ENCODE assay signal across 9 mouse cellular contexts in the genomic region with DNA sequence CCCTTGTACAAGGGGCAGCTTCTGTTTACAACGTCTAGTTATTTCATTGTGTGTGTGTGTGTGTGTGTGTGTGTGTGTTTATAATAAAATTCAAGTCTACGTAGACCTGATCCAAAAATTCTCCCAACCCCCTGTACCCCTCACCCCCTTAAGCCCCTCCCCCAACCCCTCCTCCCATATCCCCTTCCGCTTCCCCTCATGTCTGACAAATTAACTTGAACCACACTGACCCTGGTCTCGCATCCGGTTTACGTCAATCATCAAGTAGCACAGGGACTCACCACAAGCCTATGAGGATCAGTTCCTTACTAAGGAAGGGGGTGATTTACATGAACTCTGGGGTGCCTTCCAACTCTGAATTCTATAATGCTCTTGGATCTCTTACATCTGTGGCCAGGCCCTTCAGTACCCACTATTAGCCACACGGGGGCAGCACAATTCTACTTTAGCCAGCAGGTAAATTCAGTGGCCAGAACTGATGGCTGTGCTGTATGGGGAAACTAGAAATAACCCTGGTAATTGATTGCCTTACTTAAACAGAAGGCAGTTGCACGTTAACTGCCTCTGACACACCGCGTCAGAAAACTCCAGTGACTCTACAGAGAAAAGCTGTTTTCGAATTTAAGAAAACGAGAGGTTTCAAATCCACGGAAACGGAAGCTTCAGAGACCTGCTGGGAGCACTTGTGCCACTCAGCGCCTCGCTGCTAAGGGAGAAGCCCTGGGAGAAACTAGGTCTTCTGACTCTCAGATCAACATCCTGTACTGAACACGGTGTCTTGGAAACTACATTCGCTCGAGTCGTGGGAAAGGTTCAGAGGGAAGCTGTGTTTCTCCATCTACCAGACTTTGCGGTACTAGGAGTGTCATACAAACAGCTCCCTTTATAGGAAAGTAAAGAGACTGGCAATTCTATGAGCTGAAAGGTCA.
DNase-seq lines count a peak whose midpoint lies in the region; ATAC-seq lines count a peak whose summit lies in the region.
"Had no signal": no experiment of that assay in that cellular context is flagged by ENCODE, and none has a peak within 500 bp of the region (broad histone marks: within the 10 kb centered on the region; RNA-seq: fewer than 3 reads in every experiment).

No protein-coding gene starts in this region.

- H3K4me1 ChIP-seq in forebrain, embryonic 14.5 days (ENCODE audit: control insufficient read depth, insufficient read depth, low read length) = no peaks in the 10 kb centered on the region
- H3K4me1 ChIP-seq in liver, embryonic 16.5 days (ENCODE audit: control insufficient read depth, low read depth, low read length) = no peaks in the 10 kb centered on the region
- peaks cover 6% of the 10 kb centered on the region for H3K4me1 ChIP-seq in neural tube, embryonic 13.5 days (replicated peaks)

- H3K27ac ChIP-seq in forebrain, embryonic 14.5 days (ENCODE audit: low read depth, low read length) = no peak overlapping the region
- H3K27ac ChIP-seq in liver, embryonic 16.5 days (ENCODE audit: low read length) = no peak overlapping the region
- H3K27ac ChIP-seq in neural tube, embryonic 13.5 days (replicated peaks) = no peak overlapping the region
- H3K27ac ChIP-seq: macrophage had no signal

- no peaks in the 10 kb centered on the region for H3K27me3 ChIP-seq in forebrain, embryonic 14.5 days (replicated peaks; ENCODE audit: control insufficient read depth, insufficient read depth, low read length)
- no peaks in the 10 kb centered on the region for H3K27me3 ChIP-seq in liver, embryonic 16.5 days (ENCODE audit: control insufficient read depth, insufficient read depth, low read depth, low read length)
- H3K27me3 ChIP-seq in neural tube, embryonic 13.5 days = no peaks in the 10 kb centered on the region; the same call in 1 of the 2 replicates

- H3K4me2 ChIP-seq in forebrain, embryonic 14.5 days (ENCODE audit: low read length) = peak overlapping the region; percentile 35
- H3K4me2 ChIP-seq in liver, embryonic 16.5 days (ENCODE audit: low read depth, low read length) = peak overlapping the region; percentile 15; the same call in 1 of the 2 replicates
- H3K4me2 ChIP-seq in neural tube, embryonic 13.5 days = peak overlapping the region; percentile 56

- no peak overlapping the region for H3K9ac ChIP-seq in forebrain, embryonic 14.5 days (ENCODE audit: low read length)
- no peak overlapping the region for H3K9ac ChIP-seq in liver, embryonic 16.5 days (ENCODE audit: low read depth, low read length)
- H3K9ac ChIP-seq in neural tube, embryonic 13.5 days = peak overlapping the region; percentile 49

- no peaks in the 10 kb centered on the region for H3K9me3 ChIP-seq in forebrain, embryonic 14.5 days (replicated peaks; ENCODE audit: control insufficient read depth, low read length)
- H3K9me3 ChIP-seq in liver, embryonic 16.5 days (replicated peaks; ENCODE audit: control insufficient read depth, low read length) = no peaks in the 10 kb centered on the region
- no peaks in the 10 kb centered on the region for H3K9me3 ChIP-seq in neural tube, embryonic 13.5 days

- no peaks in the 10 kb centered on the region for H3K36me3 ChIP-seq in forebrain, embryonic 14.5 days (ENCODE audit: control insufficient read depth, insufficient read depth, low read length)
- H3K36me3 ChIP-seq in liver, embryonic 16.5 days (ENCODE audit: control insufficient read depth, insufficient read depth) = no peaks in the 10 kb centered on the region
- no peaks in the 10 kb centered on the region for H3K36me3 ChIP-seq in neural tube, embryonic 13.5 days

- ATAC-seq in forebrain, embryonic 14.5 days = peak; percentile 92
- ATAC-seq in liver, embryonic 16.5 days (ENCODE audit: low read depth) = no peak
- ATAC-seq in neural tube, embryonic 13.5 days (ENCODE audit: low read depth) = peak; percentile 89

- 34% methylated on average over 21 of the region's 21 CpGs for WGBS in forebrain, embryonic 14.5 days
- 27% methylated on average over 21 of the region's 21 CpGs for WGBS in liver, embryonic 16.5 days (ENCODE audit: insufficient replicate concordance)
- WGBS in neural tube, embryonic 13.5 days = 30% methylated on average over 21 of the region's 21 CpGs

- peak; percentile 83 for DNase-seq in ES-CJ7 (ENCODE audit: low read depth, low spot score)
- peak; percentile 42 for DNase-seq in c-Kit-positive CD71-positive TER-119-positive erythroid progenitor cells, embryonic 14.5 days (ENCODE audit: low spot score)
- DNase-seq in forebrain, embryonic 14.5 days (ENCODE audit: low spot score) = peak; percentile 88
- peak; percentile 19 for DNase-seq in heart, postnatal 25 days (ENCODE audit: low spot score)
- DNase-seq in layer of hippocampus, adult 11-12 months (ENCODE audit: low spot score) = peak; percentile 86
- peak; percentile 74 for DNase-seq in testis, postnatal 14 days (ENCODE audit: low spot score)

- no peak overlapping the region for H3K4me3 ChIP-seq in forebrain, embryonic 14.5 days (ENCODE audit: low read depth, low read length)
- no peak overlapping the region for H3K4me3 ChIP-seq in liver, embryonic 16.5 days (ENCODE audit: low read depth, low read length)
- H3K4me3 ChIP-seq in neural tube, embryonic 13.5 days = peak overlapping the region; percentile 31

- intact Hi-C loops in heart, postnatal 25 days (cut with DNase I) = loop anchor here (5.0 kb wide), 1 partner anchor 274 kb away; no protein-coding TSS in a partner anchor

Comparison
In these comparisons a context has a peak if more than half of its experiments do, and no peak if none do; other contexts are left out.
1. DNase-seq: peak in every context shown above with its lines; median percentile 88 in forebrain, embryonic 14.5 days; 86 in layer of hippocampus, adult 11-12 months; 83 in ES-CJ7; 74 in testis, postnatal 14 days; 42 in c-Kit-positive CD71-positive TER-119-positive erythroid progenitor cells, embryonic 14.5 days; 19 in heart, postnatal 25 days.